Mouse (Mus musculus): Measurements from ENCODE around the gene Mok. TPM values are rescaled to one million over a fixed set of nuclear protein-coding genes. Genes with fewer than 3 reads are reported as not detected.

The Mok gene
- polyA plus RNA-seq (2014; fragmentation: Illumina TruSeq; extraction: RNeasy Lipid Tissue Mini Kit (QIAGEN cat#74804)), result 1.4 TPM

GRCm38 (mm10) chr12:110840348-110841198 lies at the start of gene Mok:
Gene Mok (minus strand): TSS chr12:110840939.

GRCm38 (mm10) chr12:110889036-110890020 lies 48.6 kb upstream of the Mok start, which contains the start of the genes Cinp and Tecpr2:
Gene Cinp (minus strand): TSS chr12:110889145.
Gene Tecpr2 (plus strand): TSS chr12:110889264.

GRCm38 (mm10) chr12:110850010-110850928 lies 9.5 kb upstream of the Mok start, which contains the start of gene Zfp839:
Gene Zfp839 (plus strand): TSS chr12:110850253.

Other genes starting within 250 kb of the Mok start
- 17.0 TPM for gene Dync1h1, start 239.5 kb downstream of the Mok start, polyA plus RNA-seq (2014; fragmentation: Illumina TruSeq; extraction: RNeasy Lipid Tissue Mini Kit (QIAGEN cat#74804))
- not detected for gene 1700001K19Rik, start 158.3 kb downstream of the Mok start, polyA plus RNA-seq (2014; fragmentation: Illumina TruSeq; extraction: RNeasy Lipid Tissue Mini Kit (QIAGEN cat#74804))
- 2,797 TPM for gene Hsp90aa1, start 138.2 kb downstream of the Mok start, polyA plus RNA-seq (2014; fragmentation: Illumina TruSeq; extraction: RNeasy Lipid Tissue Mini Kit (QIAGEN cat#74804))
- gene Wdr20, start 103.0 kb downstream of the Mok start, polyA plus RNA-seq (2014; fragmentation: Illumina TruSeq; extraction: RNeasy Lipid Tissue Mini Kit (QIAGEN cat#74804)), result 50.4 TPM
- gene Zfp839, start 9.3 kb upstream of the Mok start, polyA plus RNA-seq (2014; fragmentation: Illumina TruSeq; extraction: RNeasy Lipid Tissue Mini Kit (QIAGEN cat#74804)), result 7.0 TPM
- 22.5 TPM for gene Cinp, start 48.2 kb upstream of the Mok start, polyA plus RNA-seq (2014; fragmentation: Illumina TruSeq; extraction: RNeasy Lipid Tissue Mini Kit (QIAGEN cat#74804))
- gene Tecpr2, start 48.3 kb upstream of the Mok start, polyA plus RNA-seq (2014; fragmentation: Illumina TruSeq; extraction: RNeasy Lipid Tissue Mini Kit (QIAGEN cat#74804)), result 4.0 TPM
- gene Ankrd9, start 138.1 kb upstream of the Mok start, polyA plus RNA-seq (2014; fragmentation: Illumina TruSeq; extraction: RNeasy Lipid Tissue Mini Kit (QIAGEN cat#74804)), result not detected
- 46.8 TPM for gene Rcor1, start 198.4 kb upstream of the Mok start, polyA plus RNA-seq (2014; fragmentation: Illumina TruSeq; extraction: RNeasy Lipid Tissue Mini Kit (QIAGEN cat#74804))

All from ovary, adult 10 weeks (tissue).